Mouse (Mus musculus) hindbrain, embryonic 12.5 days (tissue): ENCODE data around the gene Dcps. TPM values are rescaled to one million over a fixed set of nuclear protein-coding genes. Genes with fewer than 3 reads are reported as not detected.
A peak's percentile ranks its signal among the peaks of the same experiment; 100 is the strongest.

Source experiments
- ATAC-seq: fragments of 200-750 bp; cut with Nextera tagmentation; 2 replicates; pipeline ENCODE4 v1.8.0; 2017; ENCODE audit warnings: moderate TSS enrichment; ENCODE audit not compliant: low FRiP score
- H3K27ac ChIP-seq: fragments of 300-500 bp; sonication (generic); 2 replicates; pipeline ENCODE4 v1.5.1; 2016; ENCODE audit warnings: mild to moderate bottlenecking
- H3K27me3 ChIP-seq: fragments of 300-500 bp; sonication (generic); 2 replicates; pipeline ENCODE4 v1.6.1; 2016; ENCODE audit warnings: mild to moderate bottlenecking
- H3K36me3 ChIP-seq: fragments of 300-500 bp; sonication (generic); 2 replicates; pipeline ENCODE4 v1.6.1; 2016; ENCODE audit warnings: mild to moderate bottlenecking
- H3K4me1 ChIP-seq: fragments of 300-500 bp; sonication (generic); 2 replicates; pipeline ENCODE4 v1.6.1; 2016
- H3K4me2 ChIP-seq: fragments of 300-500 bp; sonication (generic); replicated peaks from 2 replicates; pipeline ENCODE4 v1.6.1; 2016; ENCODE audit warnings: mild to moderate bottlenecking
- H3K4me3 ChIP-seq: fragments of 300-500 bp; sonication (generic); 2 replicates; pipeline ENCODE4 v1.5.1; 2016; ENCODE audit warnings: mild to moderate bottlenecking
- H3K9ac ChIP-seq: fragments of 300-500 bp; sonication (generic); 2 replicates; pipeline ENCODE4 v1.6.1; 2016; ENCODE audit warnings: mild to moderate bottlenecking, moderate library complexity
- H3K9me3 ChIP-seq: fragments of 300-500 bp; sonication (generic); replicated peaks from 2 replicates; pipeline ENCODE4 v1.6.1; 2016; ENCODE audit warnings: mild to moderate bottlenecking
- WGBS: fragments of 180-500 bp; shearing (Covaris S2); methylation state at CpG from one replicate; pipeline ENCODE4 v1.1.7; 2016; 5-methylcytosine and 5-hydroxymethylcytosine counted together
- polyA plus RNA-seq: library from polyadenylated mRNA; unstranded; fragments of >200 nt; fragmentation: Nextera tagmentation; extraction: Ambion mirVana; gene quantifications from 2 replicates; pipeline ENCODE4 v1.2.1, GENCODE M21; 2016

Gene Dcps
- 73.1 and 73.8 TPM in 2 replicates for polyA plus RNA-seq

DNA sequence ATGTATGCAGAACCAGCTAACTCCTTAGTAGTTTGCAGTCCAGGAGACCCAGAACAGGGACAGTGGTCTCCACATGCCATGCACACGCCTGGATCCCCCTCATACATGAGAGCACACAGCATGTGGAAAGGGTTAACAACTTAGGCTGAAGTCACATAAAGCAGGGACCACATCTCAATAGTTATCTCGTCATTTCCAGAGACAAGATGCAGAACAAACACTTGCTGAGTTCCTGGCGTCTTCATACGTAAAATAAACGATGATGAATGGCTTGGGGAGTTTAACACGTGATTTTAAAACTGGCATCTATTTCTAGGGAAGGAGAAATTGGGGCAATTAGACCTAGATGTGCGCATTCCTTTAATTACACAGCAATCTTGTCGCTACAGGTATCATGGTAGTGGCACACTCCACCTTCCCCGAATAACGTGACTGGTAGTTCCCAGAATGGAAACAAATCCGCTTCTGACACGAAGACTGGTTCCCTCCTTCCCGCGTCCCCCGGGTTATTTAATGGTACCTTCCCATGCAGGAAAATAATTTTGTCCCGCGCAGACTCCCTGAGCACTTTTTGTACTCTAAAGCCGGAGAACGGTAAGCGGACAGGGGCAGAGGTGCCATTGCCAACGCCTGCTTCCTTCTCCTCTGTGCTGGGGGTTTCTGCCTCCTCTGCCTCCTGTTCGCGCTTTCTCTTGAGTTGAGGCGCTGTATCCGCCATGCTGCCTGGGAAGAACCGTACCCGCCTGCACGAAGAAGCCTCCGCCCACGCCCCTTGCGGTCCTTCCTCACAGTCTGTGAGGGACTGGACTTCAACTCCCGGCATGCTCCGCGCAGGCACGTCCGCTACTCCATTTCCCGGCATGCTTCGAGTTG, at the start of gene Dcps:
Dcps (minus strand) TSS at position 811 of the 873 bp plus-strand sequence.
- peaks cover 14% of the 10 kb centered on the region for H3K4me1 ChIP-seq
- peak; percentile 98 for ATAC-seq
- peak within 1 kb of the TSS; percentile 49 for H3K9ac ChIP-seq
- peak within 1 kb of the TSS; percentile 81 for H3K27ac ChIP-seq
- H3K36me3 ChIP-seq, result peaks cover 6% of the 10 kb centered on the region
- no peaks in the 10 kb centered on the region for H3K27me3 ChIP-seq
- peak within 1 kb of the TSS; percentile 70 for H3K4me2 ChIP-seq
- no peaks in the 10 kb centered on the region for H3K9me3 ChIP-seq
- WGBS, result under 1% methylated on average over 38 of the region's 38 CpGs
- peak within 1 kb of the TSS; percentile 56 for H3K4me3 ChIP-seq

DNA sequence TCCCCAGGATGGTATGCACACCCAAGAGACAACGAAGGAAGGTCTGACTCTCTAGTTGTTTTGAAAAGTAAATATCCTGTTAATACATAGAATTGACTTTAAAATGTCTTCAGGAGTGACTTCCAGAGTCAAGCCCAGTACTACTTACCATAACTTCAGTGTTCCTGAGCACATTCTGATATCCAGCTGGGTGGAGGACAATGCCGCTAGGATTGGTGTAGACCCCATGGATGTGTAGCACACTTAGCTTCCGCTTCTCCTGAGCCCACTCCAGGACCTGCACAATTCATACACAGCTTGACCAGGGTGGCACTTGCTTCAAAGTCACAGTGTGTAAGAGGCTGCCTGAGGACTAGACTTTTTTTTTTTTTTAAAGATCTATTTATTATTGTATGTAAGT, 47.6 kb upstream of the Dcps start:
- Histone ChIP-seq H3K27ac (no peak overlapping the region), H3K4me1 (no peaks in the 10 kb centered on the region), H3K4me2 (no peak overlapping the region), H3K27me3 (no peaks in the 10 kb centered on the region), H3K36me3 (peaks cover 61% of the 10 kb centered on the region), H3K9ac (no peak overlapping the region), H3K9me3 (no peaks in the 10 kb centered on the region), H3K4me3 (no peak overlapping the region)
- 99% methylated on average over 3 of the region's 3 CpGs for WGBS
- ATAC-seq, result no peak

DNA sequence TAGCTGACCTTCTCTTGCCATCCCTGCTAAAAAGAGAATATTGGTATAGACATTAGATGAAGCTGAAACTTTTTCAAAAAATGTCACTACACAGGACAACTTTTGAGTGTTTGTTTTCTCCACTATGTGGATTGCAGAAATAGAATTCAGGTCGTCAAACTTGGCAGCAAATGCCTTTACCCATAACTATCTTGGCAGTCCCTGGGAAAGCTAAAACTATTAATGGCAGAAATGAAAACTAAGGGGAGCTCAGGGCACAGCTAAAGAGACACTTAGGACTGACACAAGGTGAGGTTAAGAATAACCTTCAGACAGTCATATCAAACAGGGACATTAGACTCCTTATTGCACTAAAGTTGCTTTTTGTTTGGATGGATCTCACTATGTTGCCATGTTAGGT, 42.1 kb upstream of the Dcps start:
- Histone ChIP-seq H3K4me1 (no peaks in the 10 kb centered on the region), H3K27me3 (no peaks in the 10 kb centered on the region), H3K27ac (no peak overlapping the region), H3K4me3 (no peak overlapping the region), H3K9me3 (no peaks in the 10 kb centered on the region), H3K36me3 (peaks cover 83% of the 10 kb centered on the region), H3K4me2 (no peak overlapping the region), H3K9ac (no peak overlapping the region)
- WGBS, result 83% methylated on average over 1 of the region's 1 CpGs
- ATAC-seq, result no peak

DNA sequence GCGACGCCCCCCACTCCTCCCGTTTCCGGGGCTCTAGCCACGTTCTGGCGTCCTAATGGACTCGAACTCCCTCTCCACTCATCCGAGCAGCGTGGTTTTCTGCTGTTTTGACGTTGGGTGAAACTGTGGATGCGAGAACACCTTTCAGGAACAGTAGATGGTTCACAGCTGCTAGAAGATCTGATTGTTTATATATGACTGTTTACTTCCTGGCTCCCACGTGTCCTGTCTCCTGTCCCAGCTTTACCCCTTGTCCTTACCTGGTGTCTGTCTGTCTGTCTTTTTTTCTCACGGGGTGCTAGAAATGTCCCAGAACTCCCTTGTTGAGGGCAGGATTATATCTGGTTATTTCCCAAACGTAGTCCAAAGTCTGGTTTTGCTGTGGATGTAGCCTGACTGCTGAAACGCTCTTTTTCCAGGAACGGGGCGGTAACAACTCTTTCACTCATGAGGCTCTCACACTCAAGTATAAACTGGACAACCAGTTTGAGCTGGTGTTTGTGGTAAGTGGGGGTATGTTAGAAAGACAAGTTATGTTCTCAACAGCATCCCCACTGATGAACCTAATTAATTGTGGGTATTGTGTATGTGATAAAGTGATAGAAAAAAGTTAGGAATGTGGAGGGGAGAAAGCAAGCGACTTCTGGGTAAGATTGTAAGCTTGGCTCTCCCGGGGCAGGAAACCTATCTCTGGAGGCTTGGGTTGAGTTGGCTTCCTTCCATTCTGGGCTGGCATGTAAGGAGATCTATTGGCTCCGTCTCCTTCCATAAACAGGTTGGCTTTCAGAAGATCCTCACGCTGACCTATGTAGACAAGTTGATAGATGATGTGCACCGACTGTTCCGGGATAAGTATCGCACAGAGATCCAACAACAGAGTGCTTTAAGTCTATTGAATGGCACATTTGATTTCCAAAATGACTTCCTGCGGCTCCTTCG, 36.0 kb upstream of the Dcps start:
- ATAC-seq, result no peak
- WGBS, result 37% methylated on average over 26 of the region's 26 CpGs
- H3K27me3 ChIP-seq, result no peaks in the 10 kb centered on the region
- peak overlapping the region; percentile 78 for H3K4me3 ChIP-seq
- H3K4me1 ChIP-seq, result peaks cover 18% of the 10 kb centered on the region
- H3K9ac ChIP-seq, result peak overlapping the region; percentile 84
- H3K27ac ChIP-seq, result peak overlapping the region; percentile 49; the same call in 1 of the 2 replicates
- no peaks in the 10 kb centered on the region for H3K9me3 ChIP-seq
- H3K4me2 ChIP-seq, result peak overlapping the region; percentile 89
- peaks cover 55% of the 10 kb centered on the region for H3K36me3 ChIP-seq

DNA sequence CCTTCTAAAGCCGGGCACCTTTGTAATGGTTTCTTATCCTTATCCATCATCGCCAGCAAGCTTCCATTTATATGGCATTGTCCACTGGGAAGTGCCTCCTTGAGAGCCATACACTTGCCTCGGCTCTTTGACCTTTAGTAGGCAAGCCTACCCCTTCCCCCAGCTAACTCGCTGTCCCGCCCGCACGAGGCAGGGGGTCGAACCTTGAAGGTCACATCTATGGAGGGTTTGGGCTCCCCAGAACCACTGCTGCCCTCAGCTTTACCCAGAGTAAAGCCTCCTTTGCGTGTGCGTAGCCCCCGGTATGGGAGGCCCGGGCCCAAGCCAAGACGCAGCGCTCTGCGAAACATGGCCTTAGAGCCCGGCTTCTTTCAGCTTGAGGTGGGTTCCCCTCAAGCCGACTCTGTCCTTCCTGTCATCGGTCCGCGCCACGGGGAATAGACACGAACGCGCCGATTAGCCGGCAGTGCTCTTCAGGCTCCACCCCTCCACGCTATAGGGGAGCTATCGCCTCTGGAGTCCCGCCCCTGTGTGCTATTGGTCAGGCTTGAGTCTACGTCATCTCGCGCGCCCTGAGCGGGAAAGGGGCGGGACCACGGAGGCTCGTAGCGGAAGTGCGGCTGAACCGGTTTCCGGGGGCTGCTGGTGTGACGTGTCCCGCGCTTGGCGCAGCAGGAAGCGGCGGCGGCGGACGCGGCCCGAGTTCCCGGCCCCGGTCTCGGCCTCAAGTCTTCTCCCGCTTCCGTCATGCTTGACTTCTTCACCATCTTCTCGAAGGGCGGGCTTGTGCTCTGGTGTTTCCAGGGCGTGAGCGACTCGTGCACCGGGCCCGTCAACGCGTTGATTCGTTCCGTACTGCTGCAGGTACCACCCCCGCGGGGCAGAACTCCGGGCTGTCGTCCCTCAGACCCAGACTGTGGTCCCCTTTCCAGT, 34.9 kb upstream of the Dcps start, which contains the start of gene Foxred1:
Foxred1 (minus strand) TSS at position 514 of the 933 bp plus-strand sequence.
- H3K4me2 ChIP-seq, result peak within 1 kb of the TSS; percentile 89
- peaks cover 18% of the 10 kb centered on the region for H3K4me1 ChIP-seq
- H3K9me3 ChIP-seq, result no peaks in the 10 kb centered on the region
- peaks cover 55% of the 10 kb centered on the region for H3K36me3 ChIP-seq
- peak within 1 kb of the TSS; percentile 95 for H3K27ac ChIP-seq
- H3K9ac ChIP-seq, result peak within 1 kb of the TSS; percentile 91
- no peaks in the 10 kb centered on the region for H3K27me3 ChIP-seq
- peak; percentile 100 for ATAC-seq
- under 1% methylated on average over 72 of the region's 72 CpGs for WGBS
- H3K4me3 ChIP-seq, result peak within 1 kb of the TSS; percentile 78

DNA sequence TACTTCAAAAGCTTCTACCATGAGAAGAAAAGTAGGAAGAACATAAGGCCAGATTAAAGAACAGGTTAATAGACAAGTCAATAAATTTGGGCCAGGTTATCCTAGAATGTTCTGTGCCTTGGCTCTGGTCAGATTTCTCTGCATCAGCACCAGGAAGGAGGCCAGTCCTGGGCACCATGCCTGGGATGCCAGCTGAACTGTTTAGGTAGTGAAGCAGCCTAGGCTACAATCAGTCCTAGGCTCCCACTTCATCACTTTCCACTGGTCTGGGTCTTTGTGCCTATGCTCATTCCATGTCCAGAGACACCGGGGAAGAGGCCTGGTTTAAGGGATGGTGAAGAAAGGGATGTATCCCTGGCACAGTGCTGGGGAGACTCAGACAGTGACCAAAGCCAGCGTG, 28.6 kb upstream of the Dcps start:
- Histone ChIP-seq H3K9me3 (no peaks in the 10 kb centered on the region), H3K4me1 (peaks cover 8% of the 10 kb centered on the region), H3K36me3 (peaks cover 42% of the 10 kb centered on the region), H3K9ac (no peak overlapping the region), H3K4me2 (no peak overlapping the region), H3K4me3 (no peak overlapping the region), H3K27ac (no peak overlapping the region), H3K27me3 (no peaks in the 10 kb centered on the region)
- 96% methylated on average over 2 of the region's 2 CpGs for WGBS
- ATAC-seq, result no peak

DNA sequence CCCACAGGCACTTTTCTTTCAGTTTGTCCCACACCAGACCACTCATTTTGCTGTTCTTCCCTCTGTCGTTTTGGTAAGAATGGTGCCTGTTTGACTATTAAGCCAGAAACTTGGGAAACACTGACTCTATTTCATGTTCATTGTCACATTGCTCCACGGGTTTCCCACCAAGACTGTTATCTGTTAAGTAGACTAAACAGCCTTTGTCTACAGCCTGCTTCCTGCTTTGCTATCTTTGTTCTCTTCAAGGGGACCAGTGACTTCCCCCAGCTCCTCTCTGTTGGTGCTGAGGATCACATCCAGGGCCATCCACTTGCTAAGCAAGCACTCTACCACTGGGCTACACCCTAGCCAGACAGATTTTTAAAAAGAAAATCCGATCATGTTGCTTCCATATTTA, 27.7 kb upstream of the Dcps start:
- H3K4me1 ChIP-seq, result peaks cover 8% of the 10 kb centered on the region
- H3K27me3 ChIP-seq, result no peaks in the 10 kb centered on the region
- H3K9me3 ChIP-seq, result no peaks in the 10 kb centered on the region
- no peak overlapping the region for H3K4me2 ChIP-seq
- H3K4me3 ChIP-seq, result no peak overlapping the region
- no peak for ATAC-seq
- H3K27ac ChIP-seq, result no peak overlapping the region
- WGBS, result 79% methylated on average over 3 of the region's 3 CpGs
- H3K9ac ChIP-seq, result no peak overlapping the region
- peaks cover 42% of the 10 kb centered on the region for H3K36me3 ChIP-seq

DNA sequence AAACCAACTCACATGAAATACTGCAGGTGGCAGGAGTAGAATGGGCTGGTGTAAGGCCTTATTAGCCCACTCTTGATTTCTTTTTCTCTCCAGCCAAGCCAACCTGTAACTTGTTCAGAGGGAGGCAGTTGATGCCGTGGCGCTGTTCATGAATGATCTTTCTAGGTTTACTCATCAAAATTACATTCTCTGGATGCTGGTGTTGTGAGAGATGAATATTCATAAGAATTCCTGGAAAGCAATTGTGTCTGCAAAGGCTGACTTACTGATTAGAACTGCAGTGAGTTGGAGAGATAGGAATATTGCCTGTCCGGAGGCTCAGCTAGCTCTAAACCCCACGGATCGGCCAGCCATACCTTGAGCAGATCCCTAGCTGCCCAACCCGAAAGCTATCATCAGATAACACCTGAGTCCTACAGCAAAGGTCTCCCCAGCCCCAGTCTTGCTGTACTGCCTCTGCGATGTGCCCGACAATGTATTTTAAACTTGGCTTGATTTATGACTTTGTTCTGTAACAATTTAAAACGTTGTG, 24.7 kb upstream of the Dcps start:
- WGBS, result 67% methylated on average over 9 of the region's 9 CpGs
- no peak for ATAC-seq
- H3K36me3 ChIP-seq, result peaks cover 14% of the 10 kb centered on the region
- peak overlapping the region; percentile 54 for H3K4me3 ChIP-seq
- peak overlapping the region; percentile 69; the same call in 1 of the 2 replicates for H3K9ac ChIP-seq
- H3K4me2 ChIP-seq, result peak overlapping the region; percentile 64
- H3K27ac ChIP-seq, result no peak overlapping the region
- H3K27me3 ChIP-seq, result no peaks in the 10 kb centered on the region
- peaks cover 8% of the 10 kb centered on the region for H3K4me1 ChIP-seq
- H3K9me3 ChIP-seq, result no peaks in the 10 kb centered on the region

DNA sequence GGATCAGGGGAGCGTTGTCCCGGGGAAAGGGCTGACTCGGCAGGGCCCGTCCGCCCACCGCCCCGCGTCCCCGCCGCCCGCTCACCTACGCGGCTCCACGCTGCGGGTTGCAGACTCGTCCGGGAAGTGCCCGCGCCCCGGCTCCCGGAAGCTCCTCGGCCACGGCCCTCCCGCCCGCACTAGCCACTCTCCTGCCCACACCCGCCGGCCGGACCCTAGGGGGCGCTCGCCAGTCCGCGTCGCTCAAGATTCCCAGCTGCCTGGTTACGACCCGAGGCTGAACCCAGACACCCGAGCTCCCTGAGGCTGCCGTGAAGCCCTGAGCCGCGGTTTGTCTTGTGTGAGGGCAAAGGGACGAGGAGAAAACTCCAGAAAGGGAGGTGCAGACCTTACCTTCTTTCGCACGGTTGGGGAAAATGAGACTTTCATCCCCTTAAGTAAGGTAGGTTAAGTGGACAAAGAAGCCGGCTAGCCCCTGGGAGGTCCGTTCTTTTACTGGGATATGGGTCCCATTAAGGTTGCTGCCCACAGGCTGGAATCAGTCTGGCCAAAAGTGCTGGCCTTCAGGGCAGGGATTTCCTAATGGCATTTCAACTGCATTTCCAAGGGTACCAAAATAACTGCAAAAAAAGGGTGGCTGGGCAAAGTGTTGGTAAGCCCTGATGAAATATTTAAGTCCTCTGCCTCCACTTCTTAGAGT, 24.1 kb upstream of the Dcps start, which contains the start of the genes Srpr and Tirap:
Srpr (plus strand) TSS at position 404 of the 700 bp plus-strand sequence.
Tirap (minus strand) TSS at position 520 of the 700 bp plus-strand sequence.
- peak within 1 kb of the TSS; percentile 54 for H3K4me3 ChIP-seq
- H3K4me1 ChIP-seq, result peaks cover 8% of the 10 kb centered on the region
- no peaks in the 10 kb centered on the region for H3K27me3 ChIP-seq
- no peak within 1 kb of the TSS for H3K27ac ChIP-seq
- peaks cover 8% of the 10 kb centered on the region for H3K36me3 ChIP-seq
- peak; percentile 93 for ATAC-seq
- peak within 1 kb of the TSS; percentile 69 for H3K9ac ChIP-seq
- peak within 1 kb of the TSS; percentile 64 for H3K4me2 ChIP-seq
- WGBS, result under 1% methylated on average over 43 of the region's 44 CpGs
- no peaks in the 10 kb centered on the region for H3K9me3 ChIP-seq

DNA sequence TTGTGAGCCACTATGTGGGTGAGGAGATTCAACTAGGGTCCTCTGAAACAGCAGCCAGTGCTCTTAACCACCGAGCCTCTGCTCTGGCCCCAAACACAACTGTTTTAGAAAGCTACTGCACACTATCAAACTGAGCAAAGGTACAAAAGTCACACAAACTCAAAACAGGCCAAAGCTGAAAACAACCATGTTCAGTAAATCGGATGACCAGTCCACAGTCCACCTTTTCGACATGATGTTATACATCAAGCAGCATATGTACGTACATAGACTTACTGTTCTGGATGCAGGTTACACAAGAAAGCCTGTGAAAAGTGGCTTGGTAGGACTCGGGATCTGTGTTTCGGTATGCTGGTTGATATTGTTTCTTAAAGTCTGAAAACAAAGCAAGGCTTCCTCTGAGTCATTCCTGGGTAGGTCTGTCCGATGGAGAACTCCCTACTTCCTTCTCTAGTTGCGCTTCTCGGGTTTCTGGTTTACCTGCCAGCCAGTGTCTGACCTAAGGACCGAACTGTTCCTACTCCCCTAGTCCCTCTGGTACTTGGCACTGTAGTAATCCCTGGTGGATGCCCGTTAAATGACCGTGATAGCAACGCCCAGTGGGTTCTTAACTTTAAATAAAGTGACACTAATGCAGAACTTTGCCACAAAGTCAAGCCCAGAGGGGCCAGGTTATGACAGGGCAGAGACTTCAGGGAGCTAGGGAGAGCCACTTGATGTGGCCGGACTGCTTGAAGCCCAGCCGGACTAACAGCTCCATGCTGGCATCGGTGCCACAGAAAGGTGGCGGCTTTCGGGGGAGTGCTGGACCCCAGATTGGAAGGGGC, 23.3 kb upstream of the Dcps start:
- Histone ChIP-seq H3K4me1 (peaks cover 8% of the 10 kb centered on the region), H3K4me2 (peak overlapping the region; percentile 64), H3K36me3 (peaks cover under 1% of the 10 kb centered on the region), H3K9ac (peak overlapping the region; percentile 69), H3K27ac (no peak overlapping the region), H3K4me3 (peak overlapping the region; percentile 54), H3K27me3 (no peaks in the 10 kb centered on the region), H3K9me3 (no peaks in the 10 kb centered on the region)
- ATAC-seq, result peak; percentile 80
- WGBS, result 26% methylated on average over 18 of the region's 18 CpGs
